Mouse (Mus musculus) mouse embryonic stem cell (cell line): ENCODE results near the gene Hcfc2.

Experiments used
- in situ Hi-C, 2 experiments: fragments of 300-500 bp; cut with MboI; formaldehyde crosslinking; loops; 1 replicate in 1 of 2; 3 replicates in 1 of 2; pipeline ENCODE4 v1.14.3; 2019 to 2020; ENCODE audit warnings: low sequenced_read_pairs in 2 of 2, low pct_unique_long_range_greater_than_20kb in 1 of 2, mixed read lengths in 1 of 2; ENCODE audit not compliant: unreplicated experiment in 1 of 2

Gene Hcfc2

DNA sequence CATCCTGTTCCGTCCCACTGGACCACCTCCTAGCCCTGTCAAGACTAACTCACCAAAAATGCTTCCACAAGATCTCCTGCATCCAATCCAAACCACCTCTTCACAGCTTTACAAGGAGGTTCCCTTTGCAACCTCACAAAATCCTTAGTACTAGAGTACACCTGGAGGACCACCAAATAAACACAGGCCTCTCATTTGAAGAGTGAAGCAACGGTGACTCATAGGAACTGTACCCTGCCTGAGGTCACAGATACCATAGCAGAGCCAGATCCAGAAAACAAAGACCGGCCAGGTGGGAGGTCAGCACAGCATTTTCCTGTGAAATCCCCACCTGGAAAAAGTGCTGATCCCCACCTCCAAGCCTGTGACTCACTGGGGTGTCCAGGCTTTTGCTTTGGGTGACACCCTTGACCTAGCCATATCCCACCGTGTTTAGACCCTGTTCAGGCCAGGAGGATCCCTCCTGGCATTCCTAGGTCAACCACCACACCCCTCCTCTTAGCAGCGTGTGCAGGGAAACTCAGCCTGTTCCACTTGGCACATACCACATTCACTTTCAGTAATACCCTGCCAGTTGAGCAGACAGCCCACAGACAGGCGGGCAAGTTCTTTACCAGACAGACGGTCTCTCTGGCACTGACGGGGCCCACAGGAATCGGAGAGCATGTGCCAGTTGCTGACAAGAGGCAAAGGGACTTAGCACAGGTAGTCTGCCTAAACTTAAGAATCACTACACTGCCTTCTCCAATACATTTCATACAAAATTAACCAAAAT lies 65.3 kb downstream of the Hcfc2 start:
- in situ Hi-C loops = no loop called here

DNA sequence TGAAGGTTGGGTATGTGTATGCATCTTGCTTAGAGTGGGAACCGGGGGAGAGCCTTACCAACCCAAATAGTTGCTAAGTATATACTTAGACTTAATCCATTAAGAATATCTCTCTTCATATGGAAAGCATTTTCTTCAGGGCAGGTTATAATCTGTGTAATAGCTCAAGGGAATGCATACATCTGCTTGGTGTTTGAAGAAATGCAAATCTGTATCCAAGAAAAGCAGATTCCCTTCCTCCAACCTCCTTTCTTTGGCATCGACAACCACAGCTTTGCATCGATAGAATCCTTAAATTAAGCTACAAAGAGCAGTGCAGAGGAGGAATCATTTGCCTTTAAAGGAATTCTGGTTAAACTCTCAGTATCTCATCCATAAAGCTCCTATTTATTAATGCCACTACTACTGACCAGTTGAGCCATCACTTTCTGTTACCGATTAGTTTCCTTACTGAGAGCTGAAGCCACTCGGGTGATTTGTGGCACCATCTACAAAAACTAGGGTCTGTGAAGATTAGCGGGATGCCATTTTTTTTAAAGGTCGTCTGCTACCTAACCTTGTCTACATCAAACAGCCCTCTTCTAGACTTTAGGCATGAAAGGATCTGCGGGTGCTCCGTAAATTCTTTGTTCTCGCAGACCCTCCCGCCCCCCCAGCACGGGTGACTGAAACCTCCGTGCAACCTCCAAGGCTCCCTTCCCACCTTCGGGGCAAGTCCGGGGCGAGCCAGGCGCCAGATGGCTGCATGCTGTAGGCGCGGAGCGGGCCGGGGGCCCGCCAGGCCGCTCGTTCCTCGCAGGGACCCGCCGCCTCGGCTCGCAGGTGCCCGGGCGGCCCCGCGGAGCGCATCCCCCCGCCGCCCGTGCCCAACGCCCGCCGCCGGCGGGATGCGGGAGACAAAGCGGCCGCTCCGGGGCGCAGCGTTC lies 67.1 kb downstream of the Hcfc2 start:
- in situ Hi-C loops = no loop called here

DNA sequence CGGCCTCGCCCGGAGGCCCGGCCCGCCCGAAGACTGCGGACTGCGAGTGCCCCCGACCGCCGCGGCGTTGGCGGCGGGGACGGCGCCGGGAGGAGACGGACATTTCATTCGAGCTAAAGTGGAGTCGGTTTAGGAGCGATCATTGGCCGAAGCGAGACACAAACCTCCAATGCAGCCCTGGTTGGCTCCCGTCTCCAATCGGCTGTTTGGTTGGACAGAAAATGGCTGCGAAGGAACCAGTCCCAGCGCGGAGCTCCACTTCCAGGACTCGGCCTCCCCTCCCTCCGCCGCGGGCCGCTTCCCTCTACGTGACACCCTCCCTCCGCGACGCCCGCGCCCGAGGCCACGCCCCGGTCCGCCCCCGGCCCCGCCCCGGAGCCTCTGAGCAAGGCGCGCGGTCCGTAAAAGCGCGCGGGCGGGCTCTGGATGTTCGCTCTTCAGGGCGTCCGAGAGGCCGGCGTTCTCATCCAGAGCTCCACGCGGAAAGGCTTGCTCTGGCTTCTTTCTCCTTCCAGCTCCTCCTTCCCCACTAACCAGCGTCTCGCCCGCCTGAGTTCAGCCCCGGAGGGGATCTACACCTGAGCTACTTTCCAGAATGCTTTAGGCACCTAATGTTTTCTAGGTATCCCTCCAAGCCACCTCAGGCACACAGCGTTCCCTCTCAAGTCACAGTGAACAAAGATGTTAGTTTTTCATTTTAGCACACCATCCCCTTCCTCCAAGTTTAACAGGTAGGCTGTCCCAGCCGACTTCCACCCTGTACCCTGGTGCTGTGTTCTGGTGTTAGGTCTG lies 68.1 kb downstream of the Hcfc2 start, which contains the start of gene Nfyb:
TSS of gene Nfyb (minus strand) at position 305 of the 792 bp plus-strand sequence.
- in situ Hi-C loops = no loop called here

DNA sequence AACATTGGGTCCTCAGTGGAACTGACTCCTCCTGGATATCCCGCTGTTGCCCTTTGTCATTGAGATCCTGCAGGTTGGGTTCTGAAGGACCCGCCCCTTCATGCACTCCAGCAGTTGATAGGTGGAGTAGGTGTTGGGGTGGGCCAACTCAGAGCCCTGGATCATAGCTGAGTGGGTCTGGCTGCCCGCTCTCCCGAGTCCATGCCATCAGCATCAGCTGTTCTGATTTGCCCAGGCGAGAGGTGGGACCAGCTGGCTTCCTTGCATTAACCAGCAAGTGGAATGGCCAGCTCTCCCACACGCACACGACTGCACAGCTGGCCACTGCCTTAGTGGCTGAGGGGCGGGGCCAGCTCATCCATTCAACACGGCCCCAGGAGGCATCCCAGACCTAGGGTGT lies 72.9 kb downstream of the Hcfc2 start:
- in situ Hi-C loops = no loop called here

DNA sequence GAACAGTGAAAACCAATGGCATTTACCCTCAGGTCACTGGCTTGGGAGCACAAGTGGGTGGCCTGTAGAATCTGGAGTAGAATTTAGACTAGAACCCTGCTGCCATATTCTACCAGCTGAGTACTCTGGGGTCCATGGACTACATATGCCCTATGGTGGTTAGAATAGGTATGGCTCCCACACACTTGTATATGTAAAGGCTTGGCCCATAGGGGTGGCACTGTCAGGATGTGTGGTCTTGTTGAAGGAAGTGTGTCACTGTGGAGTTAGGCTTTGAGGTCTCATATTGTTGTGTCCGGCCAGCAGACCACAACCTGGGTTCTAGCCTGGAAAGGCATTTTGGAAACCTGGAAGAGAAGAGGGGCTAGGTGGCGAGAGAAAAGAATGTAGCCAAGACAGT lies 74.8 kb downstream of the Hcfc2 start:
- in situ Hi-C loops = no loop called here

DNA sequence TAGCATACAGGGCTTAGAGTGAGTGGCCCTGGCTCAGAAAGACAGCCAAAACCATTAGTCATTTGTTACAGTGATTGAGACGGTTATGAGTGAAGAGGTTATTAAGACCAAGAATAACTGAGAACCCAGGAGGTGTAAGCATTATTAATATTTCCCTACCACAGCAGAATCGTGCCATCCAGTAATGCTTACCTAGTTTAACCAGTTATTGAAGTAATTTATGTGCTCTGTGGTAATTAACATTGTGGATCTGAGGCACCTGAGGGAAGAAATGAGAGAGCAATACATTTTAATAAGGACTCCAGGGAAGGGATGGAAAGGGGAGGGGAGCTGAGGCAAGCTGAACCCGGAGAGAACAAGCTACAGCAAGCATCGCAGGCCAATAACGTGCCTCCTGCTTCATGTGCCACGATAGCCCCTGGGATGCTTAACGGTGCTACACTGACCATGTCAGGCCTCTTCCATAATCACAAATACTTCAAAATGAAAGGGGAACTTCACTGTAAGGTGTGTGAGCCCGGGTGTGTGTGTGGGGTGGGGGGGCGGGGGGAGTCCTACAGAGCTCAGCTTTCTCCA lies 75.7 kb downstream of the Hcfc2 start:
- in situ Hi-C loops = no loop called here

DNA sequence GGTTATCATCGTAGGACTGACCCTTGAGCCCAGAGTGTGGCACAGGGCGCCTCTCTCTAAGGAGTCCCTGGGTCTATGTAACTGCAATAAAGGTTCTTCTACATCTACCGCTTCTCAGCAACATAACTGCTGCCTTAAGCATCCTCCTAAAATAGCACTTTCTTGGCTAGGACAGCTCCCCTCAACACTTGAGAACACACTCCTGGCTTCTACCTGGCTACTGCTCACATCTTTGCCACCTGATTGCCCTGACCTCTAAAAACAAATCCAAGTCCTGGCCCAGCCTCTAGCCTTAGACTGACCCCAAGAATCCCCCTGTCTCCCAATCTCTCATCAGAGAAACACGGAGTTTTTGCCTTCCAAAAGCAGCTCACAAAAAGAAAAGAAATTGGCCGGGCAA lies 78.9 kb downstream of the Hcfc2 start:
- in situ Hi-C loops = no loop called here

DNA sequence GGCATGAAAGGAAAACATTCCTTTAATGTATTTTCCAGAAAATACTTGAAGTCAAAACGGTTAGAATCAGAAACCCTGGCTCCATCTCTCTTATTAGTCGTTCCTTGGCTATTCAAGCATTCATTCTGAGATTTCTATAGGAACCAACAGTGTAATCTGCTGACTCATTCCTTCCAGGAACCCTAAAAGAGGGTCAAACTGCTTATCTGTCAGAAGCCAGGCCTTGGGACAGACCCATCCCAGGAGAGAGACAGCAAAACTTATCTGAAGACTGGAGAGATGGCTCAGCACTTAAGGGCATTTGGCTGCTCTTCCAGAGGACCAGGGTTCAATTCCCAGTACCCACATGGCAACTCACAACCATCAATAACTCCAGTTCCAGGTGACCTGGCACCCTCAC lies 81.1 kb downstream of the Hcfc2 start:
- in situ Hi-C loops = no loop called here

DNA sequence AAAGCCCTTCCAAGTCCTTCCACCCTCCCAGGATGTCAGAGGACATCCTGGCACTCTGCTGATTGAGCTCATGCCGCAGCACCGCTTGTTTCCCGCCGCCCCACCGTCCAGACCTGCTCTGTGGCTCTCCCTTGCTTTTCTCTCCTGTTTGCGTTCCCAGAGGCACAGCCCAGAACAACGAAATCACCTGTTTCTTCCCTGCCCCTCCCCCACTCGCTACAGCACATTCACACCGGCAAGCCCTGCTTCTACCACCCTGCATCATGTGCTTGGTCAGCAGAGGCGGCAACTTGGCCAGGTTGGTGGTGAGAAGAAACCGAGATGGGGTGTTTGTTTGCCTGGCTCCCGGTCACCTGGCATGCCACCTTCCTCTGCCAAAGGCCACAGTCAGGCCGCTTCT lies 81.9 kb downstream of the Hcfc2 start:
- in situ Hi-C loops = no loop called here

DNA sequence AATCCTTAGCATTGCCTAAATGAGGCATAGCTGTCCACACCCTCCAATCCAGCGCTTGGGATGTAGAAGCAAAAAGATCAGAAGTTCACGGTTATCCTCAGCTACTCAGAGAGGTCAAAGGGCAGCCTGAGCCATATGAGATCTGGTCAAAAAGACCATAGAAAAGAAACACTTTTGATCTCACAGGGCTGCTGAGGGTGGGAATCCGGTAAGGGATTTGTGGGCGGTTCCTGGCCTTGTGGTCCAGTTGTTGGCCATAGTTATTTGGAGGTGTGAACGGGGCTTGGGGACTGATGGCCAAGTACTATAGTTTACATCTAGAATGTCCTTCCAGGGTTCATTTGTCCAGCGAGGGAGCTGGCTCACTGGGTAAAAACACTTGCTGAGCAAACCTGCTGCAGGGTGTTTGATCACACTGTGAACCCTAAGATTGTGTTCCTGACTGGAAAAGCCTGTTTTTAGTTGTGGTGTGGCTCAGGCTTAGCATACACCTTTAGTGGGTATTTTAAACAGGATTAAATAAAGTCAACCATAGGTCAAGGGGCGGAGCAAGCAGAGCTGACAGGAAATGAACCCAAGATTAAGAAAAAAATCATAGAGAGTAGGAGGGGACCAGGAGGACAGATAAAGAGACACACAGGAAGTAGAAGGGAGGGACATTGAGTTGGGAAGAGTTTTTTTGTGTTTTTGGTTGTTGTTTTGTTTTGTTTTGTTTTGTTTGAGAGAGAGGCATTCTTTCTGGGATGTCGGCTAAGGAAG lies 83.0 kb downstream of the Hcfc2 start:
- in situ Hi-C loops = no loop called here

DNA sequence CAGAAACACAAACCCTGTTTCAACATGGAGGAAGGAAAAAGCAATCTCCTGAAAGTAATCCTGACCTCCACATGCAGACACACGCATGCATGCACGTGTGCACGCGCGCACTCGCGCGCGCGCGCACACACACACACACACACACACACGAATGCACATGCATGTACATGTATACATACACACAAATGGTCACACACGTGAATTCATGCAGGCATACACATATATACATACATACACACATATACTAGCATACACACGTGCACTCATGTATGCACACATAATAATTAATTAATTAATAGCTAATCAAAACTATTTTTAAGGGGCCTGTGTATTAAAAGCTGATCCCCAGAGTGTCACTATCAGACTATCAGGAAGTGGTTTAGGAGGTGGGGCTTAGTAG lies 83.9 kb downstream of the Hcfc2 start:
- in situ Hi-C loops = no loop called here

DNA sequence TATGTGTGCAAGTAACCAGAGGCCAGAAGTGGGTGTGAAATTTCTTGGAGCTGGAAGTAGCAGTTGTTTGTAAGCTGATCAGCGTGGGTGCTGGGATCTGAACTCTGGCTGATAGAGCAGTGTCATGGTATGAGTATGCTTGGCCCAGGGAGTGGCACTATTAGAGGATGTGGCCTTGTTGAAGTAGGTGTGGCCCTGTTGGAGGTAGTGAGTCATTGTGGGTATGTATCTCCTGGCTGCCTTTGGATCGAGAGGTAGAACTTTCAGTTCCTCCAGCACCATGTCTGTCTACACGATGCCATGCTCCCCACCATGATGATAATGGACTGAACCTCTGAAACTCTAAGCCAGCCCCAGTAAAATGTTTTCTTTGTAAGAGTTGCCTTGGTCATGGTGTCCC lies 84.4 kb downstream of the Hcfc2 start:
- in situ Hi-C loops = no loop called here

DNA sequence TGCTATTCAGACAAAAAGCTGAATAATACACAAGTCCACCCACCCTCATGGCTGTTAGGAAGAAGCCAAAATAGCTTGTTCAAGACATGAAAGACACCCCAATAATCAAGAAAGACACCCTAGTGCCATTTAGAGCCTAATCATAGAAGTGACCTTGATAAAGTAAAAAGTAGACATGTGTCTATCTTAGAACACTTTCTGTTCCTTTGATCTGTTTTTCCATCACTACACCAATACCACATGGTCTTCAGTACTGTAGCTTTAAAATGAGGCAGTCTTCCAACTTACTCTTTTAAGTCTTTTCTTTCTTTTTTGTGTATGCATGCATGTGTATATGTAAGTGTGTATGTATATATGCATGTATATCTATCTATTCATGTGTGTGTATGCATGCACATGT lies 84.9 kb downstream of the Hcfc2 start:
- in situ Hi-C loops = no loop called here

DNA sequence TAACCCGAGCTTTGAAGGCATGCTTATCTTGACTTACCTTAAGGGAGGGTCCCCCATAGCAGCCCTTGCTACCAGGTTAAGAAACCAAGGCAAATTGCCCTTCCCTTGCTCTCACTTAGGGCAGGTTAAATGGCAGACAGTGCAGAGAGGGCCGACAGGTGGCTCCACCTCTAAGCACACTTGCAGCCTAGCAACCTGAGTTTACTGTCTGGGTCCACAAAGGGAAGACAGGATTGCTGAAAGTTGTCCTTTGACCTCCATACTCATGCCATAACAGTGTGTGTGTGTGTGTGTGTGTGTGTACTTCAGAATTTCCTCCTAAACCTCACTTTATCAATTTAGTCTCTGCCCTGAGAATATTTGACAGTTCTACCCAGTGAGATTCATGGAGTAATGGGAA lies 86.5 kb downstream of the Hcfc2 start:
- in situ Hi-C loops = no loop called here

DNA sequence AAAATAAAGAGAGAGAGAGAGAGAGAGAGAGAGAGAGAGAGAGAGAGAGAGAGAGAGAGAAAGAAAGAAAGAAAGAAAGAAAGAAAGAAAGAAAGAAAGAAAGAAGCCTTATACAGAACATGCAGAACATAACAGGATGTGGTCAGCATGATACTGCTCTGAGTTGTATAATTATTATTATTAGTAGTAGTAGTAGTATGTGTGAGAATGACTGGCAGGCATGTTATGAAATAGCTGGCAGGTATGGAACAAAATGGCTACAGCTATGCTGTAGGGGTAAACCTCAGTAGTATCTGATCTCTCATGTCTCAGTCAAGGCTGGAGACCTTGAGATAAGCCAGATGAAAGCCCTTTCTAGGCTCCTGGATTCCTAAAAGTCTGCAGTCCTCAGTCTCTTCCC lies 93.2 kb downstream of the Hcfc2 start:
- in situ Hi-C loops = no loop called here

DNA sequence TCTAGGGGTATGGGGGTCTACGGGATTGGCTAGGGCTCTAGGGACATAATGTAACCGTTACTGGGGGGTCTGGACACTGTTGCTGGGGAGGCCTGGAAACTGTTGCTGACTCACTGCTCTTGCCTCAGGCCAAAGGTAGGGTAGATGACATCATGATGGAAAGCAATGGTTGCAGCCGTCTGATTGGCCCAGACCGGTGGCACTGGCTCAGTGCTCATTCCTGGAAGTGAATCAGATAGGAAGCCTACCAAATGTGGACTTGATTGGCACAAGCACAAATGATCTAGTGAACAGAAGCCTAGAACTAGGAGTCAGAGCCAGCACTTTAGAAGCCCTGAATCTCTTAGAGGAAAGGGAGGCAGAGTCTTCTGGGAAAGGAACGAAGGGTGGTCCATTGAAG lies 94.5 kb downstream of the Hcfc2 start:
- in situ Hi-C loops = loop anchor here (5.0 to 10.0 kb wide), 2 partner anchors 123 to 126 kb away; no protein-coding TSS in a partner anchor

DNA sequence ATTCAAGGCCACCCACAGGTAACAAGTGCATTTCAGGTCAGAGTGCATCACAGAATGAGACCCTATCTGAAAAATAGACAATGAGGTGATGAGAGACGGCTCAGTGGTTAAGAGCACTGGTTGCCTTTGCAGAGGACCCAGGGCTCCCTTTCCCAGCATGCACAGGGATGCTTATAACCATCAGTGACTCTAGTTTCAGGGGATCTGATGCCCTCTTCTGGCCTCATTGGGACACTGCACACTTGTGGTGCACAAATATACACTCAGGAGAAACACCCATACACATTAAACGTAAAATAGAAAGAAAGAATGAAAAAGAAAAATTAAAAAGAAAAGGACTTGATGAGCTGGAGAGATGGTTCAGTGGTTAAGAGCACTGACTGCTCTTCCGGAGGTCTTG lies 95.8 kb downstream of the Hcfc2 start:
- in situ Hi-C loops = loop anchor here (5.0 to 10.0 kb wide), 2 partner anchors 124 to 127 kb away; no protein-coding TSS in a partner anchor
